Mouse (Mus musculus) hindbrain, embryonic 14.5 days (tissue): ENCODE data around the gene Endou. TPM values are rescaled to one million over a fixed set of nuclear protein-coding genes. Genes with fewer than 3 reads are reported as not detected.
"Not testable (repeated sequence)": the region's sequence is repeated elsewhere in the genome, so short reads cannot be mapped to it uniquely, and the experiment has no call there.

ENCODE experiments used
- ATAC-seq: fragments of 200-750 bp; cut with Nextera tagmentation; 2 replicates; pipeline ENCODE4 v1.8.0; 2017; ENCODE audit warnings: moderate number of reproducible peaks, mild to moderate bottlenecking, moderate TSS enrichment, moderate library complexity; ENCODE audit not compliant: low FRiP score
- DNase-seq: peaks from one replicate; pipeline ENCODE4 v3.0.0-alpha.2; 2015; ENCODE audit warnings: low spot score
- H3K27ac ChIP-seq: fragments of 300-500 bp; sonication (generic); 2 replicates; pipeline ENCODE4 v1.5.1; 2014; ENCODE audit warnings: mild to moderate bottlenecking, moderate library complexity
- H3K27me3 ChIP-seq: fragments of 300-500 bp; sonication (generic); 2 replicates; pipeline ENCODE4 v1.6.1; 2014; ENCODE audit warnings: mild to moderate bottlenecking, low read length, mixed read lengths; ENCODE audit not compliant: control insufficient read depth, insufficient read depth
- H3K36me3 ChIP-seq: fragments of 300-500 bp; sonication (generic); replicated peaks from 2 replicates; pipeline ENCODE4 v1.6.1; 2014; ENCODE audit not compliant: control insufficient read depth, insufficient read depth
- H3K4me1 ChIP-seq: fragments of 300-500 bp; sonication (generic); replicated peaks from 2 replicates; pipeline ENCODE4 v1.6.1; 2014; ENCODE audit warnings: antibody characterized with exemption, low read length, mixed read lengths; ENCODE audit not compliant: control insufficient read depth, insufficient read depth
- H3K4me2 ChIP-seq: fragments of 300-500 bp; sonication (generic); replicated peaks from 2 replicates; pipeline ENCODE4 v1.6.1; 2014; ENCODE audit warnings: mild to moderate bottlenecking, moderate library complexity
- H3K4me3 ChIP-seq: fragments of 300-500 bp; sonication (generic); replicated peaks from 2 replicates; pipeline ENCODE4 v1.5.1; 2014; ENCODE audit warnings: mild to moderate bottlenecking, low read length
- H3K9ac ChIP-seq: fragments of 300-500 bp; sonication (generic); 2 replicates; pipeline ENCODE4 v1.6.1; 2014
- H3K9me3 ChIP-seq: fragments of 300-500 bp; sonication (generic); 2 replicates; pipeline ENCODE4 v1.6.1; 2016; ENCODE audit warnings: low read length; ENCODE audit not compliant: control insufficient read depth
- WGBS: fragments of 180-500 bp; shearing (Covaris S2); extraction: QIAGEN DNeasy Blood & Tissue Kit; methylation state at CpG from one replicate; pipeline ENCODE4 v1.1.7; 2014; 5-methylcytosine and 5-hydroxymethylcytosine counted together
- polyA plus RNA-seq: library from polyadenylated mRNA; unstranded; fragments of >200 nt; fragmentation: Nextera tagmentation; extraction: Ambion mirVana; gene quantifications from 2 replicates; pipeline ENCODE4 v1.2.1, GENCODE M21; 2014

Gene Endou
- polyA plus RNA-seq, 1 experiment from 2014 or later = 0.31 TPM

DNA sequence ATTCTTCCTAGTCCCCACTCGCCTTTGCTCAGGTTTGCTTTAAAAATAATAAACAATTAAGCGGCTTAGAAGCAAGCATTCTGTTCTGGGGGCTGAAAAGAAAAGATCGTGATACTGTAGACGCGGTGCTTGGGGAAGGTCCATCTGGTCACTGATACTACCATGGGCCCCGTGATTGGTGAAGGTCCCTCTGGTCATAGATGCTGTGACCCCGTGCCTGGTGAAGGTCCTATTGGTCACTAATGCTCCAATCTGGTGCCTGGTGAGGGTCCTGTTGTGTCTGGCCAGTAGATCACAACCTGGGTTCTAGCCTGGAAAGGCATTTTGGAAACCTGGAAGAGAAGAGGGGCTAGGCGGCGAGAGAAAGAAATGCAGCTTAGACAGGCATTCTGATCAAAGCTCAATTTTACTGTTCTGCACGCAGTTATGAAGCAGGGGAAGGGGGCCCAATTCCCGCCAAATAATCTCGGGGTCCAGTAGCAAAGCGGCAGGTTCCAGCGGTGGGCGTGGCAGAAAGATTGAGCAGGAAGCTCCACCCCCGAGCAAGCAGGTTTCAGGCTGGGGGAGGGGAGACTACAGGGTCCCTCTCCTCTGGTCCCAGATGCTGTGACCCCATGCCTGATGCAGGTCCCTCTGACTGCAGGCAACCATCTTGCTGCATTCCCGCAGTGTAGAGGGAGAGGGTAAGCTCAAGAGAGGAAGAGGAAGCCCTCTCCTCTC, 62.8 kb downstream of the Endou start:
- not testable (repeated sequence) for H3K4me2 ChIP-seq

DNA sequence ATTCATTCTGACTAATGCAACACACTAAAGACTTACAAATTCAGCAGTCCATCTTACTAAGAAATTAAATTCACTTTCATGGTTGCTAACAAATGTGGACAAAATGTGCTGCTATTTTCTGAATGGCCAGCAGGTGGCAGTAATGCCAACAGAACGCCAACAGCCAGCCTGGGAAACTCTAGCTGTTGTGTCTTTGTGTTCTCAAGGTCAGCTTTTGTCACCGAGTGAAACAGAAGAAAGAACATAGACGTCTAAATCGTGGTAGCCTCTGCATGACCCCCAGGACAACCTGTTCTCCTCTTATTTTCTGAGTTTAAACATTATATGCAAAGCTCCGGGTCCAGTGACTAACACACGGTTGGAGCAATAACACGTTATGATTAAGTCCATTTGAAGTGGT, 63.7 kb downstream of the Endou start:
- no peak overlapping the region for H3K4me3 ChIP-seq
- no peaks in the 10 kb centered on the region for H3K9me3 ChIP-seq
- peak overlapping the region; percentile 7; the same call in 1 of the 2 replicates for H3K27ac ChIP-seq
- H3K4me1 ChIP-seq = peaks cover 6% of the 10 kb centered on the region; the same call in 1 of the 2 replicates
- ATAC-seq = no peak
- DNase-seq = peak; percentile 90
- H3K27me3 ChIP-seq = no peaks in the 10 kb centered on the region
- 26% methylated on average over 7 of the region's 7 CpGs for WGBS
- H3K36me3 ChIP-seq = no peaks in the 10 kb centered on the region
- no peak overlapping the region for H3K9ac ChIP-seq
- no peak overlapping the region for H3K4me2 ChIP-seq

More for the DNA sequence above, 62.8 kb downstream of the Endou start:
- H3K27ac ChIP-seq, H3K36me3 ChIP-seq, H3K9ac ChIP-seq, H3K27me3 ChIP-seq, ATAC-seq, H3K4me3 ChIP-seq, DNase-seq, H3K9me3 ChIP-seq: not testable (repeated sequence)
- peaks cover 12% of the 10 kb centered on the region; the same call in 1 of the 2 replicates for H3K4me1 ChIP-seq
- WGBS = 69% methylated on average over 17 of the region's 17 CpGs

DNA sequence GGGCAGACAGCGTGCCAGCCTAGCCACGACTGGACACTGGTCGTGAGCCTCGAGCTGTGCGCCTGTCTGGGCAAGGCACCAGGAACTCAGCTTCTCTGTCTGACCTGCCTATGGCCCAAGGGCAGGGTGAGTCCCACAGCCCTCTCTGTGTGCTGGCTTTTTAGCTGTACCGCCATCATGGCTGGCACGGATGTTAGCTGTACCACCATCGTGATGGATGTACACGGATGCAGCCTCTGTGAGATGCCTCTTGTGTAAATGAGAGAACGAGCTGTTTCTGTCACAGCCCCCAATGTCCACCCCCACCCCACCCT, 64.7 kb downstream of the Endou start:
- H3K4me2 ChIP-seq = no peak overlapping the region
- no peaks in the 10 kb centered on the region for H3K9me3 ChIP-seq
- no peak for DNase-seq
- no peak for ATAC-seq
- H3K27me3 ChIP-seq = no peaks in the 10 kb centered on the region
- no peaks in the 10 kb centered on the region for H3K36me3 ChIP-seq
- no peak overlapping the region for H3K9ac ChIP-seq
- 90% methylated on average over 10 of the region's 10 CpGs for WGBS
- H3K4me1 ChIP-seq = no peaks in the 10 kb centered on the region
- no peak overlapping the region for H3K4me3 ChIP-seq
- no peak overlapping the region for H3K27ac ChIP-seq

DNA sequence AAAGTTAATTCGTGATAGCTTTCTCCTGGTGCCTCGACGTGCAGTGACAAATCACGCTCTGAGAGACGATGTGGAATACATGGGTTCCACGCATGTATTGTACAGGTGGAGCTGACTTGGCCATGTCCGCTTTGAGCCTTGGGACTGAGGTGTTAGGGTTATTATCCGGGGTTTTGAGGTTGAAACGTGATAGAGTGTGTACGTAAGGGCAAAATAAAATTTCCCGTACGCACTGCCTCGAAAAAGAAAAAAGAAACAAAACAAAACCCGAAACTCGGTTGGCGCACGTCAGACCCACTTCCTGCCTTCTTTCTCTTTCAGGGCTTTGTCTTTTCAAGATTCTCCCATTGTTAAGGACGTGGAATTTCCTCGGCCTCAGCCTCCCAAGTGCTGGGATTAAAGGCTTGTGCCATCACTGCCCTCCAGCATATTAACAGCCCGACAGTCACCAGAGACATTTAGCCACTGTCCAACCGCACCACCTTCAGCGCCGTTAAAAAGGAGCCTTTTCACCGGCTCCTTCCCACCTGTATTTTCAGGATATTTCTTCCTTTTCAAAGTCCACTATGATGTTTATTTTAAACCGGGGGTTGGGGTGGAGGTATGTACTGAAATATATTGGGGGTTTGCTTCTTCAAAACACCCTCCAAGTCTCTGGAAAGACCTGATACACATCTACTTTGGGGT, 65.2 kb downstream of the Endou start:
- DNase-seq (no peak), ATAC-seq (no peak)
- Histone ChIP-seq H3K36me3 (no peaks in the 10 kb centered on the region), H3K27me3 (no peaks in the 10 kb centered on the region), H3K9ac (no peak overlapping the region), H3K4me3 (no peak overlapping the region), H3K4me1 (no peaks in the 10 kb centered on the region), H3K9me3 (no peaks in the 10 kb centered on the region), H3K4me2 (no peak overlapping the region), H3K27ac (no peak overlapping the region)
- 78% methylated on average over 25 of the region's 25 CpGs for WGBS

DNA sequence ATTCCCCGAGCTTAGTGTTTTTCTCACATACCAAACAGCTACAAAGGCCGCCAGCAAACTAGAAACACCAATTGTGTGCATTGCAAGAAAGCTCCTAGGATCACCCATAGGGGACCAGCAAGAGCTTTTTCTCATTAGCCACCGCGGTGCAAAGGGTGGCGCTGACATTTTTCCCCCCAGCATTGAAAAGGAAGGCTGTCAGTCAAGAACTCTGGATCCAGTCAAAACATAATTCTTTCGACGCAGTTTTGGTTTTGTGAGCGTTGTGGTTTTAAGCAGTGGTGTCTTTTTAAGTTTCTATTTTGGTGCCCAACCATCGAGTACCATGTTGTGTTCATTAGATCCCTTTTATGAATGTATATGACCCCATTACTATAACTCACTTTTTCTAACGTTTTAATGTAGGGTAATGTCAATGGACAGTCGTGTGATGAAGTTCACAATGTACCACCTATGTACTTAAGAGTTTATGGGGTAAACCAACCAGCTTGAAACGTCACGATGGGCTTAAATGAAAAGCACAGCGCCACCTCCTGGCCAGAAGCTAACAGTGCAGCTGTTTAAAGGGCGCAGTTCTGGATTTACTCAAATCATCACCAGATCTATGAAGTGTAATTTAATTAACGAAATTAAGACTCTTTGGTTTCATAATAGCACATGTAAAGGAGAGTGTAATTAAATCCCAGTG, 66.0 kb downstream of the Endou start:
- H3K27ac ChIP-seq = no peak overlapping the region
- ATAC-seq = no peak
- H3K9ac ChIP-seq = no peak overlapping the region
- no peak overlapping the region for H3K4me3 ChIP-seq
- H3K4me1 ChIP-seq = no peaks in the 10 kb centered on the region
- no peak overlapping the region for H3K4me2 ChIP-seq
- peak; percentile 63 for DNase-seq
- H3K9me3 ChIP-seq = no peaks in the 10 kb centered on the region
- no peaks in the 10 kb centered on the region for H3K27me3 ChIP-seq
- WGBS = 65% methylated on average over 16 of the region's 16 CpGs
- no peaks in the 10 kb centered on the region for H3K36me3 ChIP-seq

DNA sequence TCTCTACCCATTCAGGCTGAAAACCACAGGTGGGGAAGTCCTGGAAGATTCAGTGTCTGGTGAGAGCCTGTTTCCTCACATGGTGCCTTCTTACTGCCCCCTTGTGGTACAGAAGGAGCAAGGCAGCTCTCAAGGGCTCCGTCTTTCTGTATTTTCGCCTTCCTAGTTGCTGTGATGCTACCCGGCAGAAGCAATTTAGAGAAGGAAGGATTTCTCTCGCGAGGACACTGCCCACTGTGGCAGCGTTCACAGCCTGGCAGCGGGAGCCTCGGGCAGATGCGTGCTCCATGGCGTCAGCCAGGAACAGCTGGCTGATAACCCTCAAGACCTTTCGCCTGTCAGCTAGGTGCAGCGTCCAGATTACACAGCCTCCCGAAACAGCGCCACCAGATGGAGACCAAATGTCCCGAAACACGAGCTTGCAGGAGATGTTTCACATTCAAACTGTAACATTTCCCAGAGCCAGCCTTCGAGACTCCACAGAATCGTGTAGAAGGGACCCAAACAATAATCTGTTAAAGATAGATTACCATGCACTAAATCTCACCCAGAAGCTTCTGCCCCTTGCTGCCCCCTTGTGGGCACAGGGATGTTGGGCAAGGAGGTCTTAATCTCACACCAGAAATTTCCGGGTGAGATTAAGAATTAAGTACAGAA, 67.3 kb downstream of the Endou start:
- H3K27ac ChIP-seq = peak overlapping the region; percentile 92
- 8% methylated on average over 19 of the region's 19 CpGs for WGBS

More for the DNA sequence above, 67.3 kb downstream of the Endou start:
- DNase-seq (peak; percentile 90), ATAC-seq (peak; percentile 73)
- H3K9me3 ChIP-seq = no peaks in the 10 kb centered on the region
- peak overlapping the region; percentile 41 for H3K4me3 ChIP-seq
- peak overlapping the region; percentile 61 for H3K9ac ChIP-seq
- H3K4me1 ChIP-seq = no peaks in the 10 kb centered on the region
- peak overlapping the region; percentile 89 for H3K4me2 ChIP-seq
- no peaks in the 10 kb centered on the region for H3K27me3 ChIP-seq
- H3K36me3 ChIP-seq = no peaks in the 10 kb centered on the region

Other genes with a start within 250 kb of the Endou start
- gene Rpap3, start 25.5 kb downstream of the Endou start, polyA plus RNA-seq = 42.1 and 45.6 TPM in 2 replicates
- 7.3 and 9.6 TPM in 2 replicates for gene Rapgef3, start 36.6 kb upstream of the Endou start, polyA plus RNA-seq
- 92.6 and 101 TPM in 2 replicates for gene Slc48a1, start 47.2 kb upstream of the Endou start, polyA plus RNA-seq
- gene Hdac7, start 113.2 kb upstream of the Endou start, polyA plus RNA-seq = 23.7 and 28.0 TPM in 2 replicates
- 0.08 and 0.27 TPM in 2 replicates for gene Vdr, start 179.3 kb upstream of the Endou start, polyA plus RNA-seq
- gene Tmem106c, start 232.9 kb upstream of the Endou start, polyA plus RNA-seq = 54.9 and 58.0 TPM in 2 replicates